Mouse (Mus musculus): ENCODE data around the gene Vwf.

GRCm38 (mm10) chr6:125600036-125600558 lies 53.5 kb downstream of the Vwf start:
- TF ChIP-seq CTCF (IDR thresholded peaks at IDR 0.05; ENCODE audit: extremely low read depth, insufficient read length, insufficient replicate concordance, low read depth, low read length) (peak; percentile 94), POLR2A (IDR thresholded peaks at IDR 0.05; ENCODE audit: low read depth, low read length) (no peak)
